In the genomic region with DNA sequence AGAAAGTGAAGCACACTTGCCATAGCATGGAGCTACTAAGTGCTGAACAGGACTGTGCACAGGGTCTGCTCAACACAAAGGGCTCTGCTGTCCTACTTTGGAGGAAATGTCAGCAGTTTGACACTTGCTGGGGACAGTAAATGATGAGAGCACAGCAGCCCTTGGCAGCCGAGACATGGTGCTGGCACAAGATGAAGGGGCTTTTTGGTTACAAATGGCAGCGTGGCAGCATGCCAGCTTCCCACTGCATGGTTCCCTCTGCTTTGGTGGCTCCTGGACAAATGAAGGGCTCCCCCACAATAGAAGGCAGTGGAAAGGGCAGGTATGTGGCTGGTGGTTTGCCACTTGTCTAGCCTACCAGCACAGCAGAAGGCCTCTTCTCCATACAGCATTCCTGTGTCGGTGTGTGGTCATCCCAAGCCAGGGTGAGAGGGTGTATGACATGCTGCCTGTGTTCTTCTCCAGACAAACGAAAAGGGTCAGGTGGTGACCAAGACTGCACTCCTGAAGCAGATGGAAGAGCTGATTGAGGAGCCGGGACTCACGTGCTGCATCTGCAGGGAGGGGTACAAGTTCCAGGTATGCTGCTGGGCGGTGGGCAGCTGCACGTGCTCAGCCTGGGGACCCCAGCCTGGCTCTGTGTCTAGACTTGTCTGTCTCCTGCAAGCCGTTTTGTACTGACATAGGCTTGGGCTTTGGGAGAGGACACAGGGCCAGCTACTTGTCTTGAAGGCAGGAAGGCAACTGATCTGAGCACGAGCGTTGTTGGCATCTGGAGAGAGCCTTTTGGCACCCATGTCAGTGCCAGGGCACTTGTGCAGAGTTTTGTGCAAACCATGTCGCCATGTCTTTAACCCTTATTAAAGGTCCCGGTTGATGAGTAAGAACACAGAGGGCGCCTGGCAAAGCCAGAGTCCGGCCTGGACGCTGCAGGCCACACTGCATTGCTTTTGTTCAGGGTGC, we compare ENCODE assay signal across 11 mouse cellular contexts. TPM values are rescaled to one million over a fixed set of nuclear protein-coding genes. Genes with fewer than 3 reads are reported as not detected.
DNase-seq lines count a peak whose midpoint lies in the region; ATAC-seq and TF ChIP-seq lines count a peak whose summit lies in the region.
"Had no signal": no experiment of that assay in that cellular context is flagged by ENCODE, and none has a peak within 500 bp of the region (broad histone marks: within the 10 kb centered on the region; RNA-seq: fewer than 3 reads in every experiment).

No protein-coding gene starts in this region.

- WGBS in forebrain, embryonic 16.5 days: 52% methylated on average over 16 of the region's 16 CpGs

- H3K4me3 ChIP-seq in left cerebral cortex, adult 2 months: no peak overlapping the region
- H3K4me3 ChIP-seq in forebrain, embryonic 16.5 days (replicated peaks; ENCODE audit: low read length): no peak overlapping the region
- H3K4me3 ChIP-seq: heart, embryonic 15.5 days had no signal

- H3K27me3 ChIP-seq in forebrain, embryonic 16.5 days (replicated peaks; ENCODE audit: control insufficient read depth, insufficient read depth, low read length): no peaks in the 10 kb centered on the region
- H3K27me3 ChIP-seq: CH12.LX; heart, embryonic 15.5 days had no signal

- H3K9me3 ChIP-seq in forebrain, embryonic 16.5 days (ENCODE audit: control insufficient read depth, low read length): no peaks in the 10 kb centered on the region
- H3K9me3 ChIP-seq: heart, embryonic 15.5 days had no signal

- intact Hi-C loops in left cerebral cortex, postnatal 14 days (cut with DNase I): no loop called here
- intact Hi-C loops in left cerebral cortex, adult 2 months (cut with DNase I): no loop called here

- H3K4me2 ChIP-seq in forebrain, embryonic 16.5 days (ENCODE audit: low read length): no peak overlapping the region
- H3K4me2 ChIP-seq: heart, embryonic 15.5 days had no signal

- peaks cover 64% of the 10 kb centered on the region for H3K36me3 ChIP-seq in forebrain, embryonic 16.5 days (ENCODE audit: control insufficient read depth, insufficient read depth)

- H3K9ac ChIP-seq in forebrain, embryonic 16.5 days (replicated peaks; ENCODE audit: low read depth, low read length): no peak overlapping the region
- H3K9ac ChIP-seq: heart, embryonic 15.5 days had no signal

- no peak overlapping the region for H3K27ac ChIP-seq in left cerebral cortex, adult 2 months
- no peak overlapping the region; the same call in 1 of the 2 replicates for H3K27ac ChIP-seq in forebrain, embryonic 16.5 days (ENCODE audit: low read length)
- H3K27ac ChIP-seq: heart, embryonic 15.5 days had no signal

- peak; percentile 73 for ATAC-seq in forebrain, embryonic 16.5 days

- DNase-seq in left cerebral cortex, postnatal 14 days (ENCODE audit: low spot score in 2 of 2): peak; percentile 56
- no peak for DNase-seq in left cerebral cortex, adult 2 months (ENCODE audit: extremely low spot score in 1 of 2, low spot score in 2 of 2)
- DNase-seq in adipocyte (ENCODE audit: low spot score): peak; percentile 74
- peak; percentile 70 to 73 for DNase-seq in adrenal gland, postnatal 36 days
- no peak for DNase-seq in heart, adult 9 months (ENCODE audit: low spot score in 2 of 2)
- DNase-seq in ovary, postnatal 14 days (ENCODE audit: low spot score): no peak
- DNase-seq: kidney, adult 9 months; thymus, adult 18-20 months had no signal

- no peak for TF ChIP-seq CTCF in left cerebral cortex, adult 2 months (IDR thresholded peaks at IDR 0.05)

- H3K4me1 ChIP-seq in forebrain, embryonic 16.5 days (replicated peaks; ENCODE audit: control insufficient read depth, insufficient read depth, low read length): peaks cover 7% of the 10 kb centered on the region

RNA-seq across cellular contexts. Expression of a gene that starts 53.4 kb away (rescaled TPM):
- total RNA-seq in left cerebral cortex, postnatal 14 days (2021): 10 to 100 TPM; 17.2 to 19.6 TPM
- 10 to 100 TPM; 18.8 to 20.0 TPM for total RNA-seq in left cerebral cortex, adult 2 months (2021)
- 10 to 100 TPM; 11.3 to 11.4 TPM for total RNA-seq in adrenal gland, postnatal 36 days (2021)
- polyA plus RNA-seq in forebrain, embryonic 16.5 days (2015; fragmentation: Nextera tagmentation; extraction: Ambion mirVana): 4.6 and 4.8 TPM in 2 replicates

Comparison
In these comparisons a context has a peak if more than half of its experiments do, and no peak if none do; other contexts are left out.
1. DNase-seq: peak in left cerebral cortex, postnatal 14 days (2 of 2), adipocyte (single experiment) and adrenal gland, postnatal 36 days (2 of 2); none in left cerebral cortex, adult 2 months (0 of 2), heart, adult 9 months (0 of 2) and ovary, postnatal 14 days (single experiment).